Mouse (Mus musculus): ENCODE measurements around the gene Asphd1.

The Asphd1 gene

DNA sequence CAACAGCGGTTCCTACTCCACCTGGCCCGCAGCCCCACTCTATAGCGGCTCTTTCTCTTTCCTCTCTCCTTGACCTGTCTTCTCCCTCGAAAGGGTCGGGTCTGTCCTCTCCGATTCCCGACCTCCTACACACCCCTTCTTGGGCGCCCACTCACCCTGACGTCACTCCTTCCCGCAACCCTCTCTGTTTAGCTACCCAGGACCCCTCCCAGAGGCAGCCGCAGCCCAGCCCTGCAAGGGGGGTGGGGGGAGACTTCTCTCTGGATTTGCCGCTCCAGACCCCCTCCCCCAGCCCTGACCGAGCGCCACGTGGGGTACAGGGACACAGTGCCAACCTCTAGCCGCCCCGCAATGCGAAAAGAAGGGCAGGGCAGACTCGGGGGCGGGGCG is at the start of gene Asphd1:
Asphd1 (minus strand) TSS at position 180 of the 390 bp plus-strand sequence.
- peak; percentile 61 for DNase-seq (ENCODE audit: low spot score)

DNA sequence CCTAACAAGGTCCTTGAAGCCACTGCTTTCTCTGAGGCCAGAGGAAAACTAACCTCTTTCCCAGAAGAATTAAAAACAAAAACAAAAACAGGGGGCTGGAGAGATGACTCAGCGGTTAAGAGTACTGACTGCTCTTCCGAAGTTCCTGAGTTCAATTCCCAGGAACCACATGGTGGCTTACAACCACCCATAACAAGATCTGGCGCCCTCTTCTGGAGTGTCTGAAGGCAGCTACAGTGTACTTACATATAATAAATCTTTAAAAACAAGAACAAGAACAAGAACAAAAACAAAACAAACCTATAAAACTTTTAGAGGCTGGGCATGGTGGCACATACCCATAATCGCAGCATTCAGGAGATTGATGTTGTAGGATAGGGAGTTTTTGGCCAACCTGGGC is 47.1 kb upstream of the Asphd1 start:
- DNase-seq (ENCODE audit: low spot score) = no peak

DNA sequence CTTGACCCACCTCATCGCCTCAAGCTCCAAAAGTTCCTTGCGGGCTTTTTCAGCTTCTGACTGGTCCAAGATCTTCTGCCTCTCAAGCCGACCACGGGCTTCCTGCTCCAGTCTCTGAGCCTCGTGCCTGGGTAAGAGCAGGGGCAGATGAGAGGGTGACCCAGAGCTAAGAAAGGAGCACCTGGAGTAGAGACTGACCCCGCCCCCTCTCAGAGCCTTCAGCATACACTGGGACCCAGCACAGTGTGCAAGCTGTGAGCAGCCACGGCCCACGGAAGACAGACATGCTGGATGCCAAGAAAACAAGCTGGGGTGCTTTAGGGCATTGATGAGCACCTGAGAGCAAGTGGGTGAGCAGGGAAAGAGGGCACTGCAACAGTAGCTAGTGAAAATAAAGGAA is 39.4 kb upstream of the Asphd1 start:
- no peak for DNase-seq (ENCODE audit: low spot score)

DNA sequence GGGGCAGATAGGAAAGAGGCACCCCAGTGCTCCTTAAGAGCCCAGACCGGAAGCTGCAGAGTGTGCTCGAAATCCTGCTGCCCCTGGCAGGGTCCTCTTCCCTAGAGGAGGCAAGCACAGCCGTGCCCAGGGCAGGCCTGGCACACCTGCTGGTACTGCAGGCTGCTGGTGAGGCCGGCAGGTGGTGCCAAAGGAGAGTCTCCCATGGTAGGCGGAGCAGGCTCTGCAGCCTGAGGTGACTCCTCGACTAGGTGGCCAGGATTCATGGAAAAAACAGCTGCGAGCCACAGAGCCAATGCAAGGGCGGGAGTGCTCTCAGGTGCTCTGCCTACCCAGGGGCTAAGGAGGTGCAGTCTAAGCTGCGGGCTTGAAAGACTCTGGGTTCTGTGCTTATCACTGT is 36.9 kb upstream of the Asphd1 start:
- DNase-seq (ENCODE audit: low spot score) = peak; percentile 44

DNA sequence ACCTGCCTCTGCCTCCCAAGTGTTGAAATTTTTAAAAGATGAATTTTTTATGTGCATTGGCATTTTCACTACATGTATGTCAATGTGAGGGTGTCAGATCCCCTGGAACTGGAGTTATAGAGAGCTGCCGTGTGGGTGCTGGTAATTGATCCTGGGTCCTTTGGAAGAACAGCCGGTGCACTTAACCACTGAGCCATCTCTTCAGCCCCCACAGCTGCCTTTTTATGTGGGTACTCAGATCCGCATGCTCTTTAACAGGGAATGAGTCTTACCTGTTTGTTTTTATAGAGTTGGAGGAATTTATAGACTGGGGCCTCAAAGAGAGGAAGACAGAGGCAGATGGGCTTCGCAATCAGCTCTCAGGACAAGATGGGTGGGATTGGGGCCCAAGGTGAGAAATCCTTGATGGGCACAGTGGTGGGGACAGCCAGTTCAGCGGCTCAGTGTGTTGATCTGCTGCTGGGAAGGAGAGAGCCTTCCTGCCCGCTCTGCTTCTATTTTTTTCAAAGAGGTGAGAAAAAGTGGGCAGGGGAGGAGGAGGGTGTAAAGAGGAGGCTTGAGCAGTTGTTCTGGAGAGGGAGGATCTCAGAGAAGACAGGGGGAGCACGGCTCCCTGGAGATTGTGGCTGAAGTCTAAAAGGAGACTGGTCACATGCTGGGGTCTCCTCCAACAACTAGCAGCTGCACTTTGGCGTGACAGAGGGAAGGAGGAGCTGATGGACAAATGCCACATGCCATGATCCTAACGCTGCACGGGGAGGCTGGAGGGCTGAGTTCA is 35.5 kb upstream of the Asphd1 start:
- DNase-seq (ENCODE audit: low spot score) = no peak

DNA sequence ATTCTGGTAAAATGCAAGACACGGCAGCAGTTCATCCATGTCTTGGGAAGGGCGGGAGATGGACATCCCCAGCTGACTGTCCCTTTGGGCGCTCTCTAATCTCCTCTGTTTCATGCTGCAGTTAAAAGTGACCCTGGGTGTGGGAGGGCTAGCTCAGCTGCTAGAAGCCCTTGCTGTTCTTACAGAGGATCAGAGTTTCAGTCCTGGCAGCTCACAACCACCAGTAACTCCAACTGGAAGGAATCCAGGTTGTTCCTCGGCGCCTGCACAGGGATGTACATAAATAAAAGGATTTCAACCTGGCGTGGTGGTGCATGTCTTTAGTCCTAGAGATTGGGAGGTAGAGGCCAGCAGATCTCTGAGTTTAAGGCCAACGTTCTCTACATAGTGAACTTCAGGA is 33.7 kb upstream of the Asphd1 start:
- DNase-seq (ENCODE audit: low spot score) = no peak

DNA sequence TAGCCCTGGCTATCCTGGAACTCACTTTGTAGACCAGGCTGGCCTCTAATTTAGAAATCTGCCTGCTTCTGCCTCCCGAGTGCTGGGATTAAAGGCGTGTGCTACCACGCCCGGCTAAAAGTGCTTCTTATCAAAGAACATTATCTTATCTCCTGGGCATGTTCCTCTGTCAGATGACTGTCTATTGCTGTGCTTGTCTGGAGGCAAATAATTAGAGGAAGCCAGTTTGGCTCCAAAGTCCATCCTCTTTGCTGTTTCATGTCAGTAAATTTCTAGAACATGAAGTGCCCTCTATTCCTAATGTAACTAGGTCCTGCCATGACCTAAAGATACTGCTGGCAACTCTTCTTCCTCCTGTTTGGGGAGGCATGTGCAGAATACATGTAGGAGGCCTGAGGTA is 32.7 kb upstream of the Asphd1 start:
- DNase-seq (ENCODE audit: low spot score) = no peak

DNA sequence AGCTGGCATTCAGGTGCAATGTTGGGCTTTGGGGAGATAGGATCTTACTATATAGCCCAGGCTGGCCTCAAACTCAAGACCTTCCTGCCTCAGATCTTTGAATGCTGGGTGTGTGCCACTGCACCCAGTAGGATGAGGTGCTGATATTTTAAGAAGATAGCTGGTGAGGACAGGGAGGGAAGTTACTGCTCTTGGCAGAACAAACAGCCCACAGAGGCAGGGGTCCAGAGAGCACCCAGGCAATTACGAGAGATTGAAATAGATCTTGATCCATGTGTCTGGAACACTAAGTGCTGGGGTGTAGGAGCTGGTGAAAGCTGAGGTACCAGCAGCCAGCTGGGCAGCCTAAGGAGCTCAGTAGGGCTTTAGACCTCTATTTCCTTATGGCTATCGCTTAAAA is 32.2 kb upstream of the Asphd1 start:
- DNase-seq (ENCODE audit: low spot score) = no peak

DNA sequence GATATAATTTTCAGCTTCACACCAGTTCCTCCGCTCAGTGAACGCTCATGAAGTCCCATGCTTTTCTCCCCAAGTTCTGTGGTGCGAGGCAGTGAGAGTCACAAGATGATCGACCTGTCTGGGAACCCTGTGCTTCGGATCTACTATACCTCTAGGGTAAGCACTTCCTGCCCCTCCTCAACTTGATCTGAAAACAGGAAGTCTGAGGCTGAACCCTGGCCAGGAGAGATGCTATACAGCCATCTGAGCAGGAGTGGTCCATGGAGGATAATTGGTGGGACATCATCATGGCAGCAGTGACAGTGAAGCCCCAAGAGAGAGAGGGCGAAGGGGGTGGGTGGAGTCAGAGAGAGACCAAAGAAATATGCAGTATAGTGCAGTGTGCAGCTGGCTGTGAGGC is 29.5 kb upstream of the Asphd1 start:
- no peak for DNase-seq (ENCODE audit: low spot score)

DNA sequence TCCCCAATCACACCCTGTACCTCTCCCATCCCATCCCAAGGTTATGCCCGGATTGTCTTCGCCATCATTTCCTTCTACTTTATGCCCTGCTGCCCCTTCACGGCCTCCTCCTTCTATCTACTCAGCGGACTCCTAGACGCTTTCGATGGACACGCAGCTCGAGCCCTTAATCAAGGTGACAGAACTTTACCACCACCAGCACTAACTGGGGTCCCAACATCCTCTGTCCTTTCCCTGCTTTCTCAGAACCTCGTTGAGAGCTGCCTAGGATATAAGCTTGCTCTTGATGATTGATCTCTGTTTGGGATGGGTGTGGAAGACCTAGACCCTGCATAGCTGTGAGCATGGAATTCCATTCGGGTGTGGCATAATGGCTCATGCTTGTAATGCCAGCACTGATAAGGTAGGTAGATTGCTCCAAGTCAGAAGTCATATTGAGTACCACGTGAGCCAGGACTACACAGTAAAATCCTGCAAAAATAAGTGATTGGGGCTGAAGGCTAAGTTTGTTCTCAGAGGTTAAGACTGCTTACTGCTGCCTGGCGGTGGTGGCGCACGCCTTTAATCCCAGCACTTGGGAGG is 27.6 kb upstream of the Asphd1 start:
- DNase-seq (ENCODE audit: low spot score) = no peak

DNA sequence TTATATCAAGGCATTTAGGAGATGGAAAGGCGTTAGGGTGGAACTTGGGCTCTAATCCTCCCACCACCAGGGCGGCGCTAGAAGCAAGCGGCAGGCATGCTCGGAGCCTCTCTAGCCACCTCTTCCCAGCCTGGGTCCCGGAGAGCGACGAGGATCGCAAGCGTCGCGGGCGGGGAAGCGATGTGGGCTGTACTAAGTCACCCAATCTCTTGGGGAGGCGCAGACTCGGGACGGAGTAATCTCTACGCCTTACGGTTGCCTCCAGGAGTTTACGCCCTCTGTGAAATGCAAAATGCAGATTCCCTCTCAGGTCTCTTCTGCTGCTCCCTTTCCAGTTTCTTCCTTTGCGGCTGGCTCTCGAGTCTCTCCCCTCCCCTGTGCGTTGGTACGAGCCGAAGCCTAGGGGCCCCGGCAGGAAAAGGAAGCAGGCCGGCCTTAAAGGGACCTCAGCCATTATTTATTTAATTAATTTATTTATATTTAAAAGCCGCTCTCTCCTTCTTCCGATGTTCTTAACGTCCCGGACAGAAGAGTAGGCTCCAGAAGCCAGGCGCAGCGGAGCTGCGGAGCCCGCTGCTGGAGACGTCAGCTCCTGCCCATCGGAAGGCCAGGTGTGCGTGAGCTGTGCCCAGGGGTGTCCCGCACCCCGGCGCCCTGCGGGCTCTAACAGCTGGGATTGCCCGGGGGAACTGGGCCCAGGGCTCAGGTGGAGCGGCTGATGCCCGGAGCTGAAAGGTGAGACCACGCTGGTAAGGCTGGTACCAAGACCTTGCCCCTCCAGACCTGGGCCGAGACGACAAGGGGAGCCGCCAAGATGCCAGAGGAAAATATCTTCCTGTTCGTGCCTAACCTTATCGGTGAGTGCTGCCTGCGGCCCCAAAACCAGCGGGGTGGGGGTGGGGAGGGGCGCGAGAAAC is 26.8 kb upstream of the Asphd1 start, which contains the start of gene Cdiptos:
Cdiptos (minus strand) TSS at position 149 of the 917 bp plus-strand sequence.
- peak; percentile 96 for DNase-seq (ENCODE audit: low spot score)

DNA sequence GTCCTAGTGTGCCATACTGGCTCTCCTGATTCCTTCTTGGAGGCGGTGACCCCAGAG is 26.3 kb upstream of the Asphd1 start, which contains the start of gene Cdipt:
Cdipt (plus strand) TSS at position 22 of the 57 bp plus-strand sequence.
- no peak for DNase-seq (ENCODE audit: low spot score)

DNA sequence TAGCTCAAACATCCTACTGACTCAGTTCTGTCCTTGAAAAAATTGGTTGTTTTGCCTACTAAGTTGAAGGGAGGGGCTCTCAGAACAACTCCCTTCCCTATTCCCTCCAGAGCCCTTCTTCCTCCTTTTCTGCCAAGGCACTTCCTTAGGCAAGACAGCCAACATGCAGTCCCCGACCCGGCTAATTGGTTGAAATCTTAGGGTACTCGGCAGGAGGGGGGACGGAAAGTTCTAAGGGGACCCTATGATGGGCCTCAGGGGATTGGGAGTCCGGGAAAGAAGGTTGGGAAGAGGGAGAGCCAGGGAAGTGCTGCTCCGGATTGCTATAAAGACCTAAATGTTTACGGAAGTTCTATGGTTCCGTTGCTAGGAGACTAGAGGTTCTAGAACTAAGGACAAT is 26.1 kb upstream of the Asphd1 start:
- no peak for DNase-seq (ENCODE audit: low spot score)

DNA sequence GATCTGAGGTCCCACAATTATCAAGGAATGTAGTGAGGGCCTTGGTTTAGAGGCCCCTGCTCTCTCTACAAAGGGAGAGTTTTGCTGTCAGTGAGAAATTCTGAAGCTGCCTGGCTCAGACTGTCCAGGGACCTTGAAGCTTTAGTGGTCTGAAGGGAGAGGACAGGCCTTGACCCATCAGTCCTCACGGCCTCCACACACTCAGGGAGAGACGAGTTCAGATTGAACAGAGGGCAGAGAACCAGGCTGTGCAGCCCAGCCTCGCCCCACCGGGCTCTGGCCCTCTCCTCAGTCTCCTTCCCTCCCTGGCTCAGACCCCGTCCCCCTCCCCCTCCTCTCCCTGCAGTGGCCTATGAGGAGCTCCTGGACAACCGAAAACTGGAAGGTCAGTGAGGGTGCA is 18.0 kb upstream of the Asphd1 start:
- DNase-seq (ENCODE audit: low spot score) = no peak

DNA sequence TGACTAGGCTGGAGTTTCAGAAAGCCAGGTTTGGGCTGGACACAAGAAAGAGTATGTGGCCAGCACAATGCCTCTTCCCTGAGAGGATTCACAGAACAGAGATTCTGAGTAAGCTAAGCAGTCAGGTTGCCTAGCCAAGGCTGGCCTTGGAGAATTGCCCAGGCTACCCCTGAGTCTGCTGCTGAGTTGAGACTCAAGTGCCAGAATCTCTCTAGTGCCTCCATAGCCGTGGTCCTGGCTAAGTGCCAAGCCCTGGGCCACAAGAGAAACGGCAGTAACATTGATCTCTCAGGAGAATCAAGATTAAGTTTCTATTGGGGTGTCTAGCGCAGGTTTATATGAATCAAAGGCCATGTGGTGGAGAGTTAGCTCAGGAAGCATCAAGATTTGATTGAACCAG is 16.2 kb upstream of the Asphd1 start:
- DNase-seq (ENCODE audit: low spot score) = no peak

DNA sequence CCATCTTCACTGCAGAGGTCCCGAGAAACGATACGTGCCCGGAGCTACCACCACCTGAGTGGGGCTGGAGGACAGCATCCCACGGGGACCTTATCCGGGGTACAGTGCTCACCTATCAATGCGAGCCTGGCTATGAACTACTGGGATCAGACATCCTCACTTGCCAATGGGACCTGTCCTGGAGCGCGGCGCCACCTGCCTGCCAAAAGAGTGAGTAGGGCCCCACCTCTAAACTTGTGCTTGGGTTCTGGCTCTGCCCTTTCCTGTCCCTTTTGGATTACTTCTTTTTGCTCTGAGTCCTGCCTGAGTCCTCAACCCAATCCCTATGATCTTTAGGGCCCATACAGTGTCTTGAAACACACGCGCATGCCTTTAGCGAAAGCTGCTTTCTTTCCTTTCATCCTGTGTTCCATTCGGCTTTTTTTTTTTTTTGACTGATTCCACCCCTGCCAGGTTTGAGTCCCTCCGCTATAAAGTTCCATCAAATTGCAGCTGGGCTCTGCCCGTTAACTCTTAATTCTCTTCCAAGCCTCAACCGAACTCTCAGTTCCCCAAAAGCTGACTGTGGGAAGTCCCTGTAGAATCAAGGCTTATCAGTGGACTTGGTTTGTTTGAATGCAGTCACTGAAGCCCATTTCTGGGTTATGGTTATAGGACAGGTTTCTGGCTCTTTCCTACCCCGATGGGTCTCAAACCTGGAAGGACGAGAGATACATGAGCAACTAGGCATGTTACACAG is 14.3 kb upstream of the Asphd1 start:
- DNase-seq (ENCODE audit: low spot score) = no peak

DNA sequence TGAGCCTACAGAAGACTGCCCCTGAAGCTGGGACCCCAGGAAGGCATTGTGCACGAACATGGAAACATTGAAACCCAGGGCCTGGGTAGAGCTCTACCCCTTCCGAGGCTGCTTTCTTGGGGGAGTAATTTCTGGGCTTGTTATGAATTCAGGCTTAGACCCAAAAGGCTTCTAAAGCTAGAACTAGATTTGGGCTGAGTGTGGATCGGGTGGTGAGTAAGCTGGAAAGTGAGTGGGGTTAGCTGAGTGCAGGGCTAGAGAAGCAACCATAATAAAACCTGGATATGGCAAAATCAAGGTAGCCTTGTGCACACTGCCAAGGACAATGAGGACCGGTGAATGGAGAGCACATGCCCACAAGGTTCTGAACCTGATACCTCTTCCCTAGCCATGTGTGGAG is 12.6 kb upstream of the Asphd1 start:
- no peak for DNase-seq (ENCODE audit: low spot score)

DNA sequence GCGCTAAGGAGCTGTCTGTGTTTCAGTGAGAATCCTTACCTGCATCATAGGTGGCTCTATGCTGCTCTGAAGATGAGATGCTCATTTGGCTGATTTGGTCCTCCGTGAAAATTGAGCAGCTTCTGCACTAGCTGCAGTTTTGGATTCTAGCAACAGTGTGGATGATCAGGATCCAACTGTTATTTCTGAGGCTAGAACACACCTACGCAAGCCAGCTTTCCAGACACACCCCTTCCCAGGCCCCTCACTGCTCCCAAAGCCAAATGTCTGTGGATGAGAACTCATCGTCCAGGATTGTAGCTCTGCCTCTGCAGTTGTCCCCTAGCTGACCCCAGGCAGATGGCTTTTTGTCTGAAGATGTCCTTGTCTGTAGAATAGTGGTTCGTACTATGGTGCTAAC is 11.7 kb upstream of the Asphd1 start:
- peak; percentile 67 for DNase-seq (ENCODE audit: low spot score)

DNA sequence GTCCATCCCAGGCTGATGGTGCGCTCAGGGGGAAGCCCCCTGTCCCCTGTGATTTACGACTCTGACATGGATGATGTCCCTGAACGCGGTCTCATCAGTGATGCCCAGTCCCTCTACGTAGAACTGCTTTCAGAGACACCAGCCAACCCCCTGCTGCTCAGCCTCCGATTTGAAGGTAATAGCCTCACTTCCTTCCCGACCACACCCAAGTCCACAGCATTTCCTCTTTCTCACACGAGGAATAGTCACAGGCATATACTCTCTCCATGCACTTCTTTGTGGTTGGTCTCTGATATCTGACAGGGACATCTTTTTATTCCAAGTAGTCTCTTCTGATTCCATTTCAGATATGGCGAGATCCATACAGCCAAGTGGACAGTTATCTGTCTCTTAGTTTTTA is 10.4 kb upstream of the Asphd1 start:
- no peak for DNase-seq (ENCODE audit: low spot score)

DNA sequence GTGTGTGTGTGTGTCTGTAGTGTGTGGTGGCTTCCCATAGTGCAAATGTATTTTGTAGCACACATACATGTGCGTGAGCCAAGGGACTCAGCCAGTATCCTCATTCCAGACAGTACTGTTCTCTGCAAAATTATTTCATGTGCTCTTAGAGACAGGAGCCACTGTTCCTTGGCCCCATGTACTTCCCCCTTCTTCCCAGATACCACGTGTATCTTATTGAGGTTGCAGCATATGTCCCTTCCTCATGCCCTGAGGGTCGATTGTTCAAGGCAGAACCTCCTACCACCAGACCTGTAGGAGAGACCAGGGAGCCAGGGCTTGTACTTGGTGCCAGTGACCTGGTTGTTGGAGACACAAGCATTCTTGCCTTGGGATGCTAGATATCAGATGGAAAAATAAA is 5.7 kb upstream of the Asphd1 start:
- no peak for DNase-seq (ENCODE audit: low spot score)

DNA sequence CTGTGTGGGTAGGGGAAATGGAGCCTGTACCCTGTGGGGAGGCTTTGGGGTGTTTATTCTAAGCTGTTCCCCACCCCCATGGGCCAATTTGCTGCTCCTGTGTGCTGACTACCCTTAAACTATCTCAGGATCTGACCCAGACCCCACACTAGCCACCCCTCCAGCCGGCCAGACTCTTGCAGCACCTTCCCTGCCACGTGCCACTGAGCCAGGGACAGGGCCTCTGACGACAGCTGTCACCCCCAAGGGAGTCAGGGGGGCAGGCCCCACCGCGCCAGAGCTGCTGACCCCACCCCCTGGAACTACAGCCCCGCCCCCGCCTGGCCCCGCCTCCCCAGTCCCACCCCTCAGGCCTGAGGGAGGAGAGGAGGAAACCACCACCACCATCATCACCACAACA is 3.3 kb upstream of the Asphd1 start:
- DNase-seq (ENCODE audit: low spot score) = no peak

DNA sequence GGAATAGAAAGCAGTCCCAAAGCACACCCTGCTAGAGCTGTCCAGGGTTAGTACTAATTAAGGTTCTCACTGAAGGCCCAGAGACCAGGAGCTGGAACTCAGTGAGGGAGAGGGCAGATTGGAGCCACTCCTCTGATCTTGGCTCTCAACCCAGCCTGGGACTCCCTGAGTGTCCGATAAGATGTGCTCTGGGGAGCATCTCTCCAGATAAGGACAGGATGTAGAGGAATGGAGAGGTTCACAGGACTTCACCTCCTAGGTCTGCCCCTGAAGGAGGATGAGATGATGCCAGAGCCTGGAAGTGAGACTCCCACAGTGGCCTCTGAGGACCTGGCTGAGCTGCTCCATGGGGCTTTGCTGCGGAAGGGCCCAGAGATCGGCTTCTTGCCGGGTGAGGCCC is 2.4 kb upstream of the Asphd1 start:
- DNase-seq (ENCODE audit: low spot score) = no peak
